10 mouse cellular contexts compared by ENCODE assay signal in genomic region chr5:105585929-105586328, GRCm38 (mm10).
DNase-seq lines count a peak whose midpoint lies in the region; ATAC-seq and TF ChIP-seq lines count a peak whose summit lies in the region.
"Had no signal": no experiment of that assay in that cellular context is flagged by ENCODE, and none has a peak within 500 bp of the region (broad histone marks: within the 10 kb centered on the region; RNA-seq: fewer than 3 reads in every experiment).

No protein-coding gene starts in this region.

- no peak for TF ChIP-seq POLR2A in limb, embryonic 14.5 days (IDR thresholded peaks at IDR 0.05; ENCODE audit: borderline replicate concordance, extremely low read depth, insufficient read depth, insufficient read length)

- no peak for TF ChIP-seq EP300 in heart, postnatal 0 days (IDR thresholded peaks at IDR 0.05; ENCODE audit: low read depth)

- 0 out of 2 replicates have a peak overlapping the region, but pooled peaks have one; percentile 6 for H3K4me2 ChIP-seq in heart, postnatal 0 days (ENCODE audit: low read depth, low read length)
- no peak overlapping the region for H3K4me2 ChIP-seq in embryonic facial prominence, embryonic 14.5 days (ENCODE audit: low read depth, low read length)
- H3K4me2 ChIP-seq in limb, embryonic 14.5 days (replicated peaks; ENCODE audit: low read depth, low read length, severe bottlenecking) = no peak overlapping the region

- 0 out of 2 replicates have a peak overlapping the region, but pooled peaks have one; percentile 8 for H3K9ac ChIP-seq in heart, postnatal 0 days (replicated peaks; ENCODE audit: low read depth, low read length)
- no peak overlapping the region for H3K9ac ChIP-seq in embryonic facial prominence, embryonic 14.5 days (ENCODE audit: low read depth, low read length)
- no peak overlapping the region for H3K9ac ChIP-seq in limb, embryonic 14.5 days (ENCODE audit: low read depth, low read length, severe bottlenecking)
- H3K9ac ChIP-seq: liver, embryonic 14.5 days had no signal

- no peaks in the 10 kb centered on the region for H3K9me3 ChIP-seq in heart, postnatal 0 days (replicated peaks; ENCODE audit: control insufficient read depth, low read length)
- no peaks in the 10 kb centered on the region for H3K9me3 ChIP-seq in embryonic facial prominence, embryonic 14.5 days (ENCODE audit: control insufficient read depth, low read length)
- H3K9me3 ChIP-seq in limb, embryonic 14.5 days (ENCODE audit: control insufficient read depth, low read length) = no peaks in the 10 kb centered on the region

- H3K27ac ChIP-seq in heart, postnatal 0 days (ENCODE audit: low read depth) = peak overlapping the region; percentile 69
- H3K27ac ChIP-seq in embryonic facial prominence, embryonic 14.5 days (replicated peaks; ENCODE audit: low read depth, low read length) = peak overlapping the region; percentile 59
- H3K27ac ChIP-seq in limb, embryonic 14.5 days (replicated peaks; ENCODE audit: low read depth, low read length) = peak overlapping the region; percentile 67
- H3K27ac ChIP-seq: liver, embryonic 14.5 days had no signal

- no peaks in the 10 kb centered on the region for H3K27me3 ChIP-seq in heart, postnatal 0 days (ENCODE audit: control insufficient read depth, insufficient read depth, low read length)
- H3K27me3 ChIP-seq in embryonic facial prominence, embryonic 14.5 days (replicated peaks; ENCODE audit: control insufficient read depth, insufficient read depth, low read length) = no peaks in the 10 kb centered on the region
- no peaks in the 10 kb centered on the region for H3K27me3 ChIP-seq in limb, embryonic 14.5 days (ENCODE audit: control insufficient read depth, insufficient read depth, low read length)

- H3K4me1 ChIP-seq in heart, postnatal 0 days (ENCODE audit: control insufficient read depth, insufficient read depth) = peaks cover 20% of the 10 kb centered on the region; the same call in 1 of the 2 replicates
- H3K4me1 ChIP-seq in embryonic facial prominence, embryonic 14.5 days (ENCODE audit: control insufficient read depth, insufficient read depth, low read length) = 0 out of 2 replicates have a peak, but pooled peaks cover 7% of the 10 kb centered on the region
- peaks cover 11% of the 10 kb centered on the region for H3K4me1 ChIP-seq in limb, embryonic 14.5 days (ENCODE audit: control insufficient read depth, insufficient read depth, low read length)

- no peak for TF ChIP-seq CTCF in heart, postnatal 0 days (IDR thresholded peaks at IDR 0.05; ENCODE audit: low read depth)

- no peak for DNase-seq in heart, postnatal 0 days (ENCODE audit: low spot score)
- no peak for DNase-seq in heart, postnatal 4 days
- peak; percentile 92 for DNase-seq in Muller cell, postnatal 12 days (ENCODE audit: inconsistent ontology term)
- peak; percentile 46 for DNase-seq in embryonic facial prominence, embryonic 14.5 days (ENCODE audit: low spot score)
- DNase-seq in limb, embryonic 14.5 days (ENCODE audit: low spot score) = no peak
- DNase-seq in urinary bladder, postnatal 36 days (ENCODE audit: low spot score in 2 of 2) = no peak
- DNase-seq in left cerebral cortex, adult 9 months (ENCODE audit: low spot score in 2 of 2) = no peak
- DNase-seq in spleen, postnatal 4 days (ENCODE audit: low spot score in 2 of 2) = no peak
- DNase-seq: gastrocnemius, postnatal 14 days had no signal

- 0 out of 2 replicates have a peak, but pooled peaks cover 17% of the 10 kb centered on the region for H3K36me3 ChIP-seq in heart, postnatal 0 days (replicated peaks; ENCODE audit: control insufficient read depth, insufficient read depth, low read length)
- 0 out of 2 replicates have a peak, but pooled peaks cover 6% of the 10 kb centered on the region for H3K36me3 ChIP-seq in embryonic facial prominence, embryonic 14.5 days (ENCODE audit: control insufficient read depth, insufficient read depth, low read length)
- H3K36me3 ChIP-seq in limb, embryonic 14.5 days (ENCODE audit: control insufficient read depth, insufficient read depth, low read length) = no peaks in the 10 kb centered on the region

- WGBS in heart, postnatal 0 days = 66% methylated on average over 4 of the region's 4 CpGs
- 45% methylated on average over 4 of the region's 4 CpGs for WGBS in embryonic facial prominence, embryonic 14.5 days
- WGBS in limb, embryonic 14.5 days = 83% methylated on average over 4 of the region's 4 CpGs

- no peak for ATAC-seq in heart, postnatal 0 days (ENCODE audit: insufficient read depth, low read depth)
- 0 out of 2 replicates have a peak, but pooled peaks have one; percentile 44 for ATAC-seq in embryonic facial prominence, embryonic 14.5 days (ENCODE audit: low read depth)
- ATAC-seq in limb, embryonic 14.5 days (ENCODE audit: low FRiP score, low read depth) = no peak

- no peak overlapping the region for H3K4me3 ChIP-seq in heart, postnatal 0 days (ENCODE audit: low read depth, low read length)
- no peak overlapping the region for H3K4me3 ChIP-seq in embryonic facial prominence, embryonic 14.5 days (ENCODE audit: low read depth, low read length)
- no peak overlapping the region for H3K4me3 ChIP-seq in limb, embryonic 14.5 days (replicated peaks; ENCODE audit: low read length)

Comparison
In these comparisons a context has a peak if more than half of its experiments do, and no peak if none do; other contexts are left out.
1. DNase-seq: peak in Muller cell, postnatal 12 days (single experiment) and embryonic facial prominence, embryonic 14.5 days (single experiment); none in heart, postnatal 0 days (single experiment), heart, postnatal 4 days (single experiment), limb, embryonic 14.5 days (single experiment), urinary bladder, postnatal 36 days (0 of 2), left cerebral cortex, adult 9 months (0 of 2) and spleen, postnatal 4 days (0 of 2).
2. Peak in every context shown above with its lines, with median percentiles within 50 percentile points of each other: H3K27ac ChIP-seq.